Mouse (Mus musculus) G1E (cell line): ENCODE data around the gene Glis2.

ENCODE experiments used
- CTCF ChIP-seq: IDR thresholded peaks from 2 replicates; pipeline ENCODE4 v1.5.1; 2012; ENCODE audit warnings: low read depth, low read length, inconsistent platforms, mixed read lengths
- GATA1 ChIP-seq: IDR thresholded peaks from 2 replicates; pipeline ENCODE4 v1.6.1; 2012; ENCODE audit warnings: borderline replicate concordance, low read length, inconsistent platforms, mixed read lengths
- TAL1 ChIP-seq: conservative IDR thresholded peaks from 2 replicates; pipeline ENCODE4 v1.6.1; 2012; ENCODE audit warnings: low read depth, low read length, inconsistent platforms, mixed read lengths

DNA sequence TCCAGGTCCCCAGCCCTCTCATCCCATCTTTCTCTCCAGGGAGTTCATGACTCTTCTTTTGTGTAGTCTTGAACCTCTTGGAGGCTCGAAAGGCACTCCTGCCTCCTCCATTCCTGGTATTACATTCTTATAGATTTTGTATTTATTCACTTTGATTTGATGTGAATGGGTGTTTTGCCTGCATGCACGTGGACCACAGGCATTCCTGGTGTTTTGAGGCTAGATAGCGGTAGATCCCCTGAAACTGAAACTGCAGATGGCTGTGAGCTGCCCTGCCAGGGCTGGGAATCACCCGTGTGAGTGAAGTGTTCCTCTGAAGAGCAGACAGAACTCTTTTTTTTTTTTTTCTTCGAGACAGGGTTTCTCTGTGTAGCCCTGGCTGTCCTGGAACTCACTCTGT is 10.1 kb upstream of the Glis2 start:
- no peak for TF ChIP-seq CTCF
- TF ChIP-seq TAL1 = no peak
- TF ChIP-seq GATA1 = no peak
